Mouse (Mus musculus) myocyte (in vitro differentiated cells): ENCODE measurements at regions not wholly inside any gene's neighbourhood (a gene's known extent, or its start where the extent isn't known, plus 50 kb on each side); places are given as distances from the start of the nearest gene placed in this dataset.

Experiments used
- CEBPB ChIP-seq: IDR thresholded peaks from 2 replicates; pipeline ENCODE4 v1.6.1; 2011; ENCODE audit warnings: mild to moderate bottlenecking, moderate library complexity; ENCODE audit not compliant: poor library complexity, insufficient read depth, severe bottlenecking
- E2F4 ChIP-seq: IDR thresholded peaks from one replicate; pipeline ENCODE4 v1.6.1; 2011; ENCODE audit warnings: mild to moderate bottlenecking, control low read depth, moderate library complexity; ENCODE audit not compliant: insufficient read depth
- MAX ChIP-seq: IDR thresholded peaks from one replicate; pipeline ENCODE4 v1.6.1; 2011; ENCODE audit warnings: low read depth, mild to moderate bottlenecking, control low read depth
- MYOD1 ChIP-seq, 3 experiments: IDR thresholded peaks; one replicate each; pipeline ENCODE4 v1.6.1; 2011; ENCODE audit warnings: control low read depth in 2 of 3, low read depth in 2 of 3, mild to moderate bottlenecking in 2 of 3, moderate library complexity in 1 of 3; ENCODE audit not compliant: insufficient read length in 2 of 3, control insufficient read depth in 1 of 3
- POLR2A ChIP-seq: IDR thresholded peaks from one replicate; pipeline ENCODE4 v1.6.1; 2011; ENCODE audit warnings: low read depth, mild to moderate bottlenecking, control low read depth, moderate library complexity; ENCODE audit not compliant: insufficient read length
- POLR2AphosphoS2 ChIP-seq: IDR thresholded peaks from one replicate; pipeline ENCODE4 v1.6.1; 2011; ENCODE audit warnings: low read depth, control low read depth; ENCODE audit not compliant: insufficient read length
- TCF12 ChIP-seq: IDR thresholded peaks from one replicate; pipeline ENCODE4 v1.6.1; 2011; ENCODE audit warnings: mild to moderate bottlenecking, control low read depth; ENCODE audit not compliant: poor library complexity, insufficient read depth, severe bottlenecking
- TCF3 ChIP-seq: IDR thresholded peaks from one replicate; pipeline ENCODE4 v1.6.1; 2011; ENCODE audit warnings: low read depth, control low read depth; ENCODE audit not compliant: insufficient read length
- USF1 ChIP-seq: IDR thresholded peaks from one replicate; pipeline ENCODE4 v1.6.1; 2011; ENCODE audit warnings: low read depth, mild to moderate bottlenecking, control low read depth, moderate library complexity

- TF ChIP-seq TCF3 (no peak), CEBPB (no peak), MYOD1 (IDR thresholded peaks at IDR 0.05; ENCODE audit: control insufficient read depth in 1 of 3, insufficient read length in 2 of 3, low read depth in 2 of 3) (no peak), MAX (no peak), TCF12 (no peak), POLR2A (no peak), POLR2AphosphoS2 (no peak), USF1 (no peak), E2F4 (no peak)
Observed at GRCm38 (mm10) chr7:68976813-68977752, 228.0 kb upstream of the Arrdc4 start.
